Mouse (Mus musculus) CH12.LX (cell line): ENCODE results near the gene Eya2.

Experiments used
- MAFK ChIP-seq: IDR thresholded peaks from 2 replicates; pipeline ENCODE4 v1.6.1; 2011; ENCODE audit warnings: low read length, improper control_type of control experiment; ENCODE audit not compliant: insufficient replicate concordance
- POLR2A ChIP-seq: IDR thresholded peaks from 2 replicates; pipeline ENCODE4 v1.6.1; 2011; ENCODE audit warnings: low read depth, mild to moderate bottlenecking, improper control_type of control experiment, low read length

DNA sequence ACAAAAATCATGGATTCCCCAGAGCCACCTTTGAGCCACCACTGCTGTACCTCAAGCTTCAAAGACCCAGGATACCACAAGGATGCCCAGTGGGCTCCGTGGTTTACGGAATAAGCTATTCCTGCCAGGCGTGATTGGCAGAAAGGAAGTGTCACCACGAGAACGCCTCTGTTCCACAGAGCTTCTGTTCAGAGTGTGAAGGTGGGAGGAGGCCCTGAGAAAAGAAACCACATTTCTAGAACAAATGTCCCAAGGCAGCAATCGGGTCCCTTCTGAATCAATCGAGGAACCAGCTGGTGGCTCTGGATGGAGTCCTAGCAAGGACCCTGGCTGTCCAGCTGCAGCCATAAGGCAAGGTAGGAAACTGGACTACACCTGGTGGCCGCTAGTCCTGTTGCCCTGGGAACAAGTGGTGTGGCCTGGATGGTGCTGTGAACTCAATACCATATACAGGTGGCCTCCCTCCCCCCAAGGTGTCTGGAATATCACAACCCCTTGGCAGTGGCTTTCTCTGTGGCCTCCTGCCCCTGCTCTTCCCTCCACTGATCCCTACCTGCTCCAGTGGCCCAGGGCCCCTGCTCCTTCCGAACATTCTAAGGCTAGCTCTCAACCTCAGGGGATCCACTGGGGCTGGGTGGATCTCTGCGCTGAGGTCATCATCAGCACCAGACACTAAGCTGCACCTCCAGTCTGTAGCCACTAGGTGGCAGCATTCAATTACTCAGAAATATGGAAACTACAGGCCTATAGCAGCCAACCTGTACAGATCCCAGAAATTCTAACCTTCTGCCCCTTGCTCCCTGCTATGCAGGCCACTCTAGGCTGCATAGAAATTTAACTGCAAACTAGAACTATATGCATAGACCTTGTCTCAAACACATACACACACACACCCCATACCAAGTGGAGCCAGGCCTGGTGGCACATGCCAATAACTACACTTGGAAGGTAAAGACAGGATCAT, 224.4 kb downstream of the Eya2 start:
- no peak for TF ChIP-seq MAFK
- TF ChIP-seq POLR2A: no peak
